Mouse (Mus musculus) forebrain, postnatal 0 days (tissue): Measurements from ENCODE around the gene Pim1. TPM values are rescaled to one million over a fixed set of nuclear protein-coding genes. Genes with fewer than 3 reads are reported as not detected.

ENCODE experiments used
- ATAC-seq: fragments of 200-750 bp; cut with Nextera tagmentation; 2 replicates; pipeline ENCODE4 v1.8.0; 2017; ENCODE audit warnings: mild to moderate bottlenecking, moderate library complexity
- DNase-seq: peaks from one replicate; pipeline ENCODE4 v3.0.0-alpha.2; 2015
- H3K27ac ChIP-seq: fragments of 300-500 bp; sonication (generic); 2 replicates; pipeline ENCODE4 v1.5.1; 2014; ENCODE audit warnings: low read depth, mild to moderate bottlenecking, antibody characterized with exemption, low read length, moderate library complexity, mixed read lengths
- H3K27me3 ChIP-seq: fragments of 300-500 bp; sonication (generic); 2 replicates; pipeline ENCODE4 v1.6.1; 2014; ENCODE audit warnings: mild to moderate bottlenecking, low read length, mixed read lengths; ENCODE audit not compliant: insufficient read depth
- H3K36me3 ChIP-seq: fragments of 300-500 bp; sonication (generic); 2 replicates; pipeline ENCODE4 v1.6.1; 2014; ENCODE audit warnings: mild to moderate bottlenecking, moderate library complexity; ENCODE audit not compliant: insufficient read depth
- H3K4me1 ChIP-seq: fragments of 300-500 bp; sonication (generic); 2 replicates; pipeline ENCODE4 v1.6.1; 2014; ENCODE audit warnings: antibody characterized with exemption; ENCODE audit not compliant: insufficient read depth
- H3K4me2 ChIP-seq: fragments of 300-500 bp; sonication (generic); 2 replicates; pipeline ENCODE4 v1.6.1; 2014; ENCODE audit warnings: low read depth, mild to moderate bottlenecking, moderate library complexity
- H3K4me3 ChIP-seq: fragments of 300-500 bp; sonication (generic); 2 replicates; pipeline ENCODE4 v1.5.1; 2014; ENCODE audit warnings: low read depth, low read length, mixed read lengths
- H3K9ac ChIP-seq: fragments of 300-500 bp; sonication (generic); 2 replicates; pipeline ENCODE4 v1.6.1; 2014; ENCODE audit warnings: mild to moderate bottlenecking
- H3K9me3 ChIP-seq: fragments of 300-500 bp; sonication (generic); 2 replicates; pipeline ENCODE4 v1.6.1; 2016; ENCODE audit warnings: low read length
- CTCF ChIP-seq: sonication (generic); IDR thresholded peaks from 2 replicates; pipeline ENCODE4 v1.5.1; 2016; ENCODE audit warnings: antibody characterized with exemption, control low read depth, low read depth
- WGBS: fragments of 180-500 bp; shearing (Covaris S2); extraction: QIAGEN DNeasy Blood & Tissue Kit; methylation state at CpG from one replicate; pipeline ENCODE4 v1.1.7; 2014; 5-methylcytosine and 5-hydroxymethylcytosine counted together
- polyA plus RNA-seq: library from polyadenylated mRNA; unstranded; fragments of >200 nt; fragmentation: Nextera tagmentation; extraction: Ambion mirVana; gene quantifications from 2 replicates; pipeline ENCODE4 v1.2.1, GENCODE M21; 2015
- total RNA-seq: library from RNA; depleted of rRNA; stranded (reverse); fragments of >200 nt; gene quantifications from 2 replicates; pipeline ENCODE4 v1.2.3, GENCODE M21; 2014

The Pim1 gene
- total and polyA plus RNA-seq, 2 experiments from 2014 or later, result 10.3 to 14.6 TPM

DNA sequence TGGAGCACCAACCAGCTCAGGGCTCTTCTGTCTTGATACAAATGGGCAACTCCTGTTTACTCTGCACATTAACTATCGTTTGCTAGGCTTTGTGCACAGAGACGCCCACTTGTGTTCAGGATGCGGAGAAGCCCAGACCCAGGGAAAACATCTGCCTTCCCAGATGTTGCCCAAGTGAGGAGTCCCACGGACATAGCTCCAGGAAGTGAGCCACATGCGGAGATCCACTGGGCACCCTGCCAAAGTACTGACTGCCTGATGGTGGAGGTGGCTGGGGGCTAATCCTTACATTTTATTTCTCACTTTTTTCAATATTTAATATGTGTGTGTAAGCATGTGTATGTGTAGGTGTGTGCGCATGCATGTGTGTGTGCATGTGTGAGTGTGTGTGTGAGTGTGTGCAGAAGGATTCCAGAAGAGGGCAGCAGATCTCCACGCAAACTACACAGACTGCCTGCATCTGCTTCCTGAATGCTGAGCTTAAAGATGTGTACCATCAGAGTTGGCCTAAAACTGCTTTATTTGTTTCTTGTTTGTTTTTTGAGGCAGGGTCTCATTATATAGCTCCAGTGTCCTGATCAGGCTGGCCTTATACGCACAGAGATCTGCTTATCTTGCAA is 38.1 kb downstream of the Pim1 start:
- no peak overlapping the region for H3K27ac ChIP-seq
- no peak overlapping the region for H3K9ac ChIP-seq
- no peaks in the 10 kb centered on the region for H3K9me3 ChIP-seq
- peak; percentile 62 for TF ChIP-seq CTCF
- no peaks in the 10 kb centered on the region for H3K27me3 ChIP-seq
- ATAC-seq (no peak), DNase-seq (peak; percentile 29)
- H3K4me1 ChIP-seq, result no peaks in the 10 kb centered on the region
- WGBS, result 82% methylated on average over 8 of the region's 8 CpGs
- H3K36me3 ChIP-seq, result no peaks in the 10 kb centered on the region
- H3K4me3 ChIP-seq, result no peak overlapping the region
- no peak overlapping the region for H3K4me2 ChIP-seq

DNA sequence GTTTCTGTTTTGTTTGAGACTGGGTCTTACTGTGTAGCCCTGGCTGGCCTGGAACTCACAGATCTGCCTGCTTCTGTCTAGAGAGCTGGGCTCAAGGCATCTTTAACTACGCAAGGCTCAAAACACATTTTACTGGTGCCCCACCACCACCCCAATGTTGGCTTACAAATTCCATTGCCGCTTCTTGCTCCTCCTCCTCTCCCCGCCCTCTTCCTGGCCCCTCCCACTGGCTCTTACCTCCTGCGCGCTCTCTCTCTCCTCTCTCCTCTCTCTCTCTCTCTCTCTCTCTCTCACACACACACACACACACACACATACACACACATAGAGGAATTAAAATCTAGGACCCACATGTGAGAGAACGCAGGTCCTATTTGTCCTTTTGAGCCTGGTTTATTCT is 40.0 kb downstream of the Pim1 start:
- no peak for TF ChIP-seq CTCF
- no peaks in the 10 kb centered on the region for H3K36me3 ChIP-seq
- H3K4me2 ChIP-seq, result no peak overlapping the region
- H3K4me1 ChIP-seq, result no peaks in the 10 kb centered on the region
- no peaks in the 10 kb centered on the region for H3K9me3 ChIP-seq
- DNase-seq, result no peak
- no peak overlapping the region for H3K4me3 ChIP-seq
- H3K9ac ChIP-seq, result no peak overlapping the region
- WGBS, result 84% methylated on average over 6 of the region's 6 CpGs
- no peaks in the 10 kb centered on the region for H3K27me3 ChIP-seq
- H3K27ac ChIP-seq, result no peak overlapping the region
- ATAC-seq, result no peak

DNA sequence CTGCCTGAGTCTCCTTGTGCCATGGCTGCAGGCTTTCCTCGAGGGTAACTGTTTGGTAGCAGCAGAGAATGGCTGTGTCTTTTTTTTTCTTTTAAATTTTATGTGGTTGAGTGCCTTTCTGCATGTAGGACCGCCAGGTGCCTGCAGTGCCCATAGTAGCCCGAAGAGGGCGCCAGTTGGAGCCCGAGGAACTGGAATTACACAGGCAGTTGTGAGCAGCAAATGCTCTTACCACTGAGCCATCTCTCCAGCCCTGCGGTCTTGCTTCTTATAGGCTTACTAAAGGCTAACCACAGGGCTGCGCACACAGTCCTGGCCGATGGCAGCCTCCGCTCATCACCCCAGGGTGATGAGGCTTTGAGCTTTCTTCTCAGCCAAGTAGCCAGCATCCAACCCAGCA is 40.7 kb downstream of the Pim1 start:
- no peaks in the 10 kb centered on the region for H3K4me1 ChIP-seq
- no peak for TF ChIP-seq CTCF
- no peak for DNase-seq
- no peaks in the 10 kb centered on the region for H3K9me3 ChIP-seq
- 76% methylated on average over 9 of the region's 9 CpGs for WGBS
- no peaks in the 10 kb centered on the region for H3K36me3 ChIP-seq
- H3K27me3 ChIP-seq, result no peaks in the 10 kb centered on the region
- H3K27ac ChIP-seq, result no peak overlapping the region
- no peak for ATAC-seq
- H3K9ac ChIP-seq, result no peak overlapping the region
- H3K4me2 ChIP-seq, result no peak overlapping the region
- H3K4me3 ChIP-seq, result no peak overlapping the region

DNA sequence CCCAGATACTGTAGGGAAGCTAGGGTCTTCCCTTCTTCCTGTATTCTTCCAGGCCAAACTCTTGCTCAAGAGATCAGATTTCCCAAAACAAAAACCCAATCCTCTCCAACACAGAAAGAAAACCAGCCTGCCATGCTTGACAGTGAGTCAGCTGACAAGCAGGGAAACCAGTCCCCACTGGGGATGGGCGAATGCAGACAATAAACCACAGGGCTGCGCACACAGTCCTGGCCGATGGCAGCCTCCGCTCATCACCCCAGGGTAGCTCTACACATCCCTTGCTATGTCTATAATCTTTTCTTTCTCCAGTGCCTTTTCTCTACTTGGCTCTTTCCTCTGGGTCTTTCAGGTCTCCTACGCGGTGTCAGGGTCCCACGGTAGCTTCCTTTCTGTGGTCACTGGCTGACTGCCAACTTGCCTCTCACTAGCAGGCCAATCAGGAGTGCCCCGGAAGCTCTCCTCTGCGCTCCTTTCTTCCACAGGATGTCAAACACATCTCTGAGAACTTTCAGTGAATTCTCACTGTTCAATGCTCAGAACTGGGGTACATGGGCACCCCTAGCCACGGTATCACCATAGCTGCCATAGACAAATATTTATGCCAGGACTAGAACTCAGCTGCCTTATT is 41.3 kb downstream of the Pim1 start:
- Histone ChIP-seq H3K36me3 (no peaks in the 10 kb centered on the region), H3K4me3 (no peak overlapping the region), H3K27ac (no peak overlapping the region), H3K9me3 (no peaks in the 10 kb centered on the region), H3K4me1 (no peaks in the 10 kb centered on the region), H3K27me3 (no peaks in the 10 kb centered on the region), H3K4me2 (no peak overlapping the region), H3K9ac (no peak overlapping the region)
- no peak for TF ChIP-seq CTCF
- 37% methylated on average over 10 of the region's 10 CpGs for WGBS
- DNase-seq (no peak), ATAC-seq (no peak)

DNA sequence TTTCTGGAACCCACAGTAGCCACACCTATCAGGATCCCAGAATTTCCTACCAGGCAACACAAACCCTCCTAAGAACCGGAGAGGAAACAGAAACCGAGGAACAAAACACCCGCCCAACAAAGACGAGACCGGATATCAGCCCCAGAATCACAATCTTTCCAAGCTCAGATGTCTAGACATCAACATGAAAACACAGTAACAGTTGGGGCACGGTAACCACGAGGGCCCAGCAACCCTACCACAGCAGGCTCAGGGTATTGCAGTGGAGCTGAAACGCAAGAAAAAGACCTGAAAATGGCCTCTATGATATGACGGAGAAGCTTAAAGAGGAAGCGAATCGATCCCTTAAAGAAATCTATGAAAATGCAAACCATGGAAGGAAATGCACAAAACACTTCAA is 43.3 kb downstream of the Pim1 start:
- Histone ChIP-seq H3K27ac (no peak overlapping the region), H3K4me2 (no peak overlapping the region), H3K4me1 (no peaks in the 10 kb centered on the region), H3K36me3 (no peaks in the 10 kb centered on the region), H3K9me3 (no peaks in the 10 kb centered on the region), H3K4me3 (no peak overlapping the region), H3K9ac (no peak overlapping the region), H3K27me3 (no peaks in the 10 kb centered on the region)
- WGBS, result 93% methylated on average over 11 of the region's 11 CpGs
- ATAC-seq (no peak), DNase-seq (no peak)
- no peak for TF ChIP-seq CTCF

DNA sequence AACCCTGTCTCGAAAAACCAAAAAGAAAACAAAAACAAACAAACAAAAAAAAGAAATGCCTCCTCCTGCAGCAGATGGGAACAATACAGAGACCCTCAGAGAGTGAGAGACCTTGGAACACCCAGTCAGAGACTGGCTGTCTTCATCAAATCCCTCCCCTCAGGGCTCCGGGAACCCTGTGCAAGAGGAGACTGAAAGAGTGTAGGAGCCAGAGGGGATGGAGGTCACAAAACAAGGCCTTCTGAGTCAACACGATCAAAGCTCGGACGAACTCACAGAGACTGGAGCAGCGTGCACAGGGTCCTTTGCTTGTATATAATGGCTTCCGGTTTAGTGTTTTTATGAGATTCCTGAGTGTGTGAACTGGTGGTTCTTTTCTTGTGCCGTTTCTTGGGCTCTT is 49.9 kb downstream of the Pim1 start:
- Histone ChIP-seq H3K9ac (no peak overlapping the region), H3K4me3 (no peak overlapping the region), H3K27ac (no peak overlapping the region), H3K4me1 (no peaks in the 10 kb centered on the region), H3K27me3 (no peaks in the 10 kb centered on the region), H3K36me3 (no peaks in the 10 kb centered on the region), H3K4me2 (no peak overlapping the region), H3K9me3 (no peaks in the 10 kb centered on the region)
- DNase-seq (no peak), ATAC-seq (no peak)
- WGBS, result 86% methylated on average over 8 of the region's 8 CpGs
- TF ChIP-seq CTCF, result no peak

DNA sequence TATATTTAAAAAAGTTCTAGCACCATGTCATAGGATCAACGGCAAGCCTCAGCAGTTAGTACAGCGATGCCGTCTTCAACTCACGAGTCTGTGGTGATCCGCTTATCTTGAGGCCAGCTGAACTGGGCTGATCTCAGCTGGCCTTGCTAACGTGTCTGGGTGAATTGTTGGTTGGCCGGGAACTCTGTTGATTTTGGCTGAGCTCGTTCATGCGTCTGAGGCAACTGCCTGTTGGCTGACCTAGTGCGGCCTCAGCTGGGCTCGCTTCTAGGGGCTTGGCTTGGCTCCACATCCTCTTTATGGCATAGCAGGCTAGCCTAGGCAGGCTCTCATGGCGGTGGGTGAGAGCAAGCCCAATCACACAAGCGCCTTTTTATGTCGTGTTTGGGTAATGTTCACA is 50.9 kb downstream of the Pim1 start:
- Histone ChIP-seq H3K4me2 (no peak overlapping the region), H3K4me3 (no peak overlapping the region), H3K27me3 (no peaks in the 10 kb centered on the region), H3K9ac (no peak overlapping the region), H3K36me3 (no peaks in the 10 kb centered on the region), H3K9me3 (no peaks in the 10 kb centered on the region), H3K27ac (no peak overlapping the region), H3K4me1 (no peaks in the 10 kb centered on the region)
- ATAC-seq (no peak), DNase-seq (peak; percentile 42)
- WGBS, result 56% methylated on average over 14 of the region's 14 CpGs
- no peak for TF ChIP-seq CTCF
